Mouse (Mus musculus) c-Kit-positive CD71-negative TER-119-negative erythroid progenitor cells, embryonic 14.5 days (primary cell): ENCODE data around the gene Pou6f2.

Experiments used
- DNase-seq: peaks from one replicate; pipeline ENCODE4 v3.0.0-alpha.2; 2013; ENCODE audit warnings: low read depth

Gene Pou6f2

DNA sequence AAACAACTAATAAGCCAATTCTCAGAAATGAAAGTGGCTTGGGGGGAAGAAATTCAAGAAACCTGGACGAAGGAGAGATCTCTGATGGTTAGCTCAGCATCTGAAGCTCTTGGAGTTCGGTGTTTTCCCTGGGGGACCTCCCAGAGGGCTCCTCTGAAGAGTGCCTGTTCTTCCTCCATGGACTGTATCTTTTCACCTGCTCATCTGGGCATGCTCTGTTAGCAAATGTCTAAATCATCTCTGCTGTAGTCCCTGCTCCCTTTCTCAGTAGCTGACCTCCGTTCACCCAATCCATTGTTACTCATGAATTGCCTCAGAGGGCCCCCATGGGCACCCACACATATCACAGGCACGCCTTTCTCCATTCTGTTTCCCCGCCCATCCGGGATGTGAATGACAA, at the start of gene Pou6f2:
Pou6f2 (minus strand) TSS at position 101 of the 400 bp plus-strand sequence.
- no peak for DNase-seq

DNA sequence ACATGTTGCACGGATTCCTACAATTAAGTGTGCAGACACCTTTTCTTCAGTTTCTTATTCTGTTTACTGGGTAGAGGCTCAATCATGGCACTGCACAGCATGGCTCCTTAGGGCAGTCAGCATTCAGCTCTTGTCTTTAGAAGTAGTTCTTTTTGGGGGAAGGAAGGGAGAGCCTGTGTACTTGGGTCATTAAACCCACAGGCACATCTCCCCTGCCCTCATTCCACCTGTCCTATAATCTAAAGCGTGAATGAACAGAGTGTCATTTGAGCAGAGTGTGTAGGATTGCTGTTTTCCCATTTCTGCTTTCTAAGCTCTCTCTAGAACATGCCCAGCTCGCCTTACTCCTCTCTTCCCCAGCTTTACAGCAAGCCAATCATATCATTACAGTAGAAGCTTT, 42.4 kb upstream of the Pou6f2 start:
- DNase-seq = no peak

DNA sequence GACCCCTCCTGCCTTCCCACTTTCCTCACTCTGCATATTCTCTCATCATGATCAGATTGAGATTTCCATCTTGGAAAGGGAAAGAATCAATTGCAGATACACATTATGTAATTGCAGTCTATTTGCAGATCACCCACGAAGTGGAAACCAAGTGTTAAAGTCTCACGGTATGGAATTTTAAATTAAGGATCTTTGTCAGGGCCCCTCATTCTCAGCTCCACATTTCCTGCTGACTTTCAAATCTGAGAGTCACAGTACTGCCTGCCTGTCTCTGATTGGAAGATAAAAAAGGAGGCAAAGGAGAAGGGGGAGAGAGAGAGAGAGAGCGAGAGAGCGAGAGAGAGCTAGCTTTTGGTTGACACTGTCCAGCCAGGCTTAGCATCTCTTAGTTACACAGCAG, 9.8 kb downstream of the Pou6f2 start:
- no peak for DNase-seq

DNA sequence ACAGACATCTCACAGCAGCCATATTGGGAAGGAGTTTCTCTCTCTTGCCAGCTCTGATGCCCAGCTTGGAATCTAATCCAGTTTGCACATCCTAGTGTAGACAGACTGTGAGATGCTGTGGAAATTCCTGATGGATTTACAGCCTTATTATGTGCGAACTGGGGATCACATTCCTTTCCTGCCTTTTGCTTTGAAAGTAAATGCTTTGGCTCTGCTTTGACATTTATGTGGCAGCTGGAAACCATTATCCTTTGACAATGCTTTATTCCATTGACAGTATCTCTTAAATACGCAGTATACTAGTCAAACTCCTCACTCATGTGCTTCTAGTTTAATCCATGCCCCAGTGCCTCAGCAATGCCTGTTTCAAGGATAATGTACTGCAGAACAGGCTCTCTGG, 34.1 kb downstream of the Pou6f2 start:
- no peak for DNase-seq

DNA sequence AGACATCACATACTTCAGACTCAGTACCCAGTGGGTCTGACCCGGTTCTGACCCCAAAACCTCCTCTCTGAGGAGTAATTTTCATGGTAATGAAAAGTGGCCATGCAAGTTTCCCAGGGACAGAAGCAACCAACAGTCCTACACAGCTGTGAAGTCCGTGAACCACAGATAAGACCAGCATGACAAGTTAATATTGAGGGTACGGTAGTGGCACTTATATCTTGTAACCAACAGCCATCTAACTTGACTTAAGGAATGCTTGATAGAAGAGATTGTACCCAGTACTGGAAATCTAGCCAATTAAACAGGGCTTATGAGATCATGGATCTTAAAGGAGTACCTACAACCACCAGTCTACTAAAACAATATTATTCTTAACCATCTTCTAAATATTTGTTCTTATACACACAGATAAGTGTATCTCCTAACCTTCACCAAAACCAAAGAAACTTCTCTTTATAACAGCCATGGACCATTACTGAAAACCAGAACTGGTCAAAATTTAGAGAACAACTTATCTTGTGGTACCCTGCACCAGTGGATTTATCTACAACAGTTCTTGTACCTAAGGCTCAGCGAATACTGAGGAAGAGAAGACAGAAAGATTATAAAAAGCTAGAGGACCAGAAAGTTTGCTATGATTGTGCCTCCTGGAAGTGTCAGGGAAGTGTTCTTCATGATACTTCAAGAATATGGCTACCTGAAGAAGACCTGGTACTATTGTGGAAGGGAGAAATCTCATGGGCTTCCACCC, 52.7 kb downstream of the Pou6f2 start:
- no peak for DNase-seq

DNA sequence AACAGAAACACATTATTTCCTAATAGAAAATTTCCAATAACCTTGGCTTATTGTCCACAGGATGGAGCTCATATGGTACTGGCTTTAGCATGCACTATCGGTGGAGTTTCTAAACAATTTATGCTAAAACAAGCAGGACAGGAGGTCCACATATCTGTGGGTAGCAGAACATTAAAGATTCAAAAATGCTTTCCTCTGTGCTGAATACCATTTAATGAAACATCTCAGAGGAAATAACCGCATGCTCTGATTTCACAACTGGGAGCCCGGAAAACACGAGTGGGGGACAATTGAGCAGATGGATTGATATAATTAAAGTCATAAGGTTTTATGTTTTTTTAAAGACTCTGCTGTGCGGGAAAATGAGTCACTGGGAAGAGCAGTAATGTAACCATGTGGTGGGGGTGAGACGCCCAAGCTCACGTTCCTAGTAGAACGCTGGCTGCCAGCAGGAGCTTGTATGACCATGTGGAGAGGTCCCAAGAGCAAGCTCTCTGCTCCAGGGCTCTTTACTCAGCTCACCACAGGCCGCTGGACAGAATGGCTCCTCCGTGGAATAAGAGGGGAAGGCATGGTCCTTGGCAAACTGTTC, 58.5 kb downstream of the Pou6f2 start:
- DNase-seq = no peak

DNA sequence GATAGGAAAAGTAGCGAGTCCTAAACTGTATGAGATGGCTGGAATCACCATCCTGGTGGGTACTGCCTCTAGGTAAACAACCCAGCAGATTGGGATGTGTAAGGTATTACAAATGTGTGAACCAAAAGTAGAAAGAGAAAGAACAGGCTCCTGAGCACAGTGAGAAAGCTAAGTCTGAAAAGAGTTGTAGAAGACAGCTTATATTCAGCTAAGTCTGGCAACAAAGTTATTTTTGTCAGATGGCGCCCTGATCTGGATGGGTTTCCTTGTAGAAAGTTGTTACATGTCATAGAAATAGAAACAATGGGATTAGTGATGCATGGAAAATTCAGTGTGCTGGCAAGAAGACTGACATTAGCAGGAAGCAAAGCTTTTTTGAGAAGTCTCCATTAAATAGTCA, 59.5 kb downstream of the Pou6f2 start:
- no peak for DNase-seq

DNA sequence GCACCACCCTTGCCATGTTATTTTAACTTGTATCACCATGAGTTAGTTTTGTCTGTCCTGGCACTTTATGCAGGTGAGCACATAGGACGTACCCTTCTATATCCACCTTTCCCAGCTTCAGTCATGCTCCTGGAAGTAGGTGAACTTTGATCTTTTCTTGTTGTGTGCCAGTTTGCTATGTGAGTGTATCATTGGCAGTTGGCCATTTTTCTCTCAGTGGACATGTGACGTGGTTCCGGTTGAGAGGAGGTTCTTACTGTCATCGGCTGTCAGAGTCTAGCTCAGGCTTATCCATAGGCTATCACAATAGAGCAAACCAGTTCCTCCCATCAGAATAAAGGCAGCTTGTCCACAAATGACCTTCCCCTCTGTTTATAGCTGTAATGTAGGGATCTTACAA, 63.5 kb downstream of the Pou6f2 start:
- no peak for DNase-seq

DNA sequence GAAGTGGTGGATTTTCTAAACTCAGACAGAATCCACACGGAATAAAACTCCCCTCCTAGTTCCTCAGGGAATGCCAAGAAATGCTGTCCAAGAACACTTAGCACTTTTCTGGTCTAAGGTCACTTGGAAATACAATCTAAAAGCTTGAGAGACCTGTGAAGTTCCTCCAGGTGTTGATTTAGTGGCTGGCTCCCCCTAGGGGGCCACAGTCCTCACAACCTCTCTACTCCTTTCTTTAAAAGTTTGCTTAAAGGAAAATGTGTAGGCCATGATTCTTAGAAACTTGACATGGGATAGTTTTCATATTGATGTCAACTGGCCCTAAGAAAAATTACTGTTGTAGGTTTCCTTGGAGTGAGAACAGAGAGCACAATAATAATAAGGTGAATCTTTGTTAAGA, 64.9 kb downstream of the Pou6f2 start:
- DNase-seq = no peak

DNA sequence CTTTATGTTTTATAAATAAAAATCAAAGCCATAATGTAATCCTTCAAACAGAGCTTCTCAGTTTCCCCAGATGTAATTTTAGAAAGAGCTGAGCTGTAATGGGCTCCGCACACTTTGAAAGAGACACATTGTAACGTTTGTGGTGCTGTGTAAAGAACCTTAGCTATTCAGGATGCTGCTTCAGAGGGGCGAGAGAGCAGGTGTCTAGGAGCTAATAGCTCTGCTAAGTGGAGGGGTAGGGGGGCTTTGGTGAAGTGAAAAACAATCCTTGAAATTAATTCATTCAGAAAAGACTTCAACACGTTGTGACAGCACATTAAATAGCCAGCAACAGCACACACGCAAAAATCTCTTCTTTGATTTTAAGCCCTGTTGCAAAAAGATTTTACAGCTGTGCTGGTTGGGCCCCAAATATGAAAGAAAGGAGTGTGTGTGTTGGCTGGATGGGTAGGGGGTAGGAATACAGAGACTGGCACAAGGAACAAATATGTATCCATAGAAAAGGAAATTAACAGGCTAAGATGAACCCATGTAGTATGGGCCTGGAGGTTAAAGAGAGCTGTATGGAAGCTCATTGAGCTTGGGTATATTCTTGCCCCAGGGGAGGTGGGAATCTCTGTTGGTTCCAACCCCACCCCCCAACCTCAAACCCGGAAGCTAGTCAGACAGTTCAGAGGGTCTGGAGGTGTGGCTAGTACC, 73.4 kb downstream of the Pou6f2 start:
- DNase-seq = no peak

DNA sequence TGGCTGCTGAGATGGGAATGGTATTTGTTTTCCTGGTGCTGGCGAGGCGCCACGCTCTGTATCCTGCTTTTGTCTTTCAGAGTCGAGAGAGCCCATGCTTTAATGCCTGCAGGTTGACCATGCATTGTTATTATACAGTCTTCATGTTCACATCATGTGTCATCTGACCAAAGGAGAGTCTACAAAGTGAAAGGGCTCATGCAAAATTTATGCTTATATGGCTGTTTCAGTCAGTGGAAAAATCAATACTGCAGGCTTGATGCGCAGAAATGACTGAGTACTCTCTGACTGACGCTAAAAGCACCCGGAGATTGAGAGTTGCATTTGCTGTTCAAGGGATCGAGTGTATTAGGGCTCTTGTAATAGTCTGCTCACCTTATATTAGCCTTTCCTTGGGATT, 74.1 kb downstream of the Pou6f2 start:
- DNase-seq = no peak

DNA sequence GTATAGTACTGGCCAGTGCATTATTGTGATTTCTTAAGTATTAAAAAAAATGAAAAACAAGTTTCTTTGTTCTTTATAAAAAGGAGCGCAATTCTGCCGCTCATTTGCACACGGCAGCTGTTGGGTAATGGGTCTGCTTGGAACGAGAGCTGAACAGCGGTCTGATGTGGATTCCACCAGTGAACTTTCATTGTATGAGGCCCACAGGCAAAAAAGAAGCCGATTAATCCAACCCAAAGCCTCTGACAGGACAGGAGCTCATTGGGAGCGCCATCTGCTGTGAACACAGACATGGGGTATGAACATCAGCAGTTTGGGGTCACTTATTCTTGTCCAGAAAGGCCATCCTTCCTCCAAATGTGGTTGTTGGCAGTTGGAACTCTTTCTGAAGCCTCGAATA, 84.9 kb downstream of the Pou6f2 start:
- no peak for DNase-seq

DNA sequence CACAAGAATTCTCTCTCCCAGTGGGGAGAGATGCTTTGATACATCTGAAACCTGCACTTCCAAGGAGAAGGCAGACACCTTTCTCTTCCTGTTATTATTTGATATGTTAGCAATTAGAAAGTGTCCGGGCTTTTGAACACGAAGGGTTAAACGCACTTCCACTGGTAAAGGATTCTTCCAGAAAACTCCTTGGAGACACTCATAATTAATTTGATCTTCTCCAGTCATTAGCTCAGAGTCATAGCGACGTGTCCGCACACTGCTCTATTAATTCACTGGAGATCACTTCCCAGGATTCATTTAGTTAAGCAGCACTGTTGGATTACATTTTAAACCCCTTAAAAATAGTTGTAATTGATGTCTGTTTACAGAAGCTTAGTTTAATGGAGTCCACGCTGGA, 88.5 kb downstream of the Pou6f2 start:
- no peak for DNase-seq

DNA sequence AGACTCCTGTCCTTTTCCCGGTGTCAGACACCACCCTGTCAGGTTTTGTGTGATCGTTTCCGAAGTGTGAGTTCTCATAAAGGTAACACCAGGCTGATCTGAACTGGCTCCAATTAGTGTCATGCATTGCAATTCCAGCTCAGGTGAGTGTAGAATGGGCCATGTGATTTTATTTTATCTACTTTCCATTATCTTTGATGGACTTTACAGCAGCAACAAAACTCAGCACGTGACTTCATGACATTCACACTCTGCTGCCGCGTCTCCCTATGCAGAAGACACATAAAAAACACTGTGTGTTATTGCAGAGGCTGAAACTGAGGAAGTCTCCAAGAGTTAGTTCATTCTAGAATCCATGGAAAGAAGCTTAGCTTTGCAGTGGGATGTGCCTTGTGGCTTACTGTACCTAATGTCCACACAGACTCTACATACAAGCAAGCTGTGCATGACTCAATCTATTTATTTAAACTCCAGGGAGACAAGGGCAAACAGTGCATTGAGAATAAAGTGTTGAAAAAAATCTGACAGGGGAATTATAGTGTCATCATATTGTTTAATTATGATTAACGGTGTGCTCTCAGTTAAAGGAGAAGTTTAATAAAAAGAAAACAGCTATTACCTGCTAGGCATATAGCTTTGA, 90.9 kb downstream of the Pou6f2 start:
- no peak for DNase-seq

DNA sequence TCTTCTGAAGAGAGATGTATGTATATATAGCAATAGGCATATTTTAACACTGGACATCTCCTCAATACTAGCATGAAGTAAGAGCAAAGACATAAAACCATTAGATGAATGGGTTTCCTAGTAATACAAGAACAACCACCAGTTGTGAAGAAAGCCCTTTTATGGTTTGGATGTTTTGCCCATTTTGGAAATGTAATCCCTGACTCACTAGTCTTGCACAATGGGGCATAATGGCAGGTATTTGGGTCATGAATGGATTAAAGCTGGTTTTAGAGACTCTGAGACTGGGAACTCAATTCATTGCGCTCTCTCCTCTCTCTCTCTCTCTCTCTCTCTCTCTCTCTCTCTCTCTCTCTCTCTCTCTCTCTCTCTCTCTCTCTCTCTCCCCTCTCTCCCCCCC, 97.5 kb downstream of the Pou6f2 start:
- DNase-seq = no peak

DNA sequence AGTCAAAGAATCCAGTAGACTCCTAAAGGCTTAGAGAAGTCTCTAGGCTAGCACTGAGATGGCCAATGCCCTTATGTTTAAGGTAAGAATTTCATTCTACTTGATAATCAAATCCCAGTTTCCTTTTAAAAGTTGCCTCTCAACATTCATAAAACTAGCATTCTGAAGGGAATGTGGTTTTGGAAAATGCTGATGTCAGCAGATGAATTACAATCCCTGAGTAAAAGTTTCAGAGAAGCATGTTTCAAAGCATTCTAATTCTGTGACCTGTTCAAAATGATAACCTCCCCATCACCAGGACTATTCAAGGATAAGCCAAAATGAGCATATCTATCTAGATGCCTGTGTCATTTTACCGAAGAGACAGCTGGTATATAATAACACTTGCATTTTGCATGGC, 104.0 kb downstream of the Pou6f2 start:
- no peak for DNase-seq

DNA sequence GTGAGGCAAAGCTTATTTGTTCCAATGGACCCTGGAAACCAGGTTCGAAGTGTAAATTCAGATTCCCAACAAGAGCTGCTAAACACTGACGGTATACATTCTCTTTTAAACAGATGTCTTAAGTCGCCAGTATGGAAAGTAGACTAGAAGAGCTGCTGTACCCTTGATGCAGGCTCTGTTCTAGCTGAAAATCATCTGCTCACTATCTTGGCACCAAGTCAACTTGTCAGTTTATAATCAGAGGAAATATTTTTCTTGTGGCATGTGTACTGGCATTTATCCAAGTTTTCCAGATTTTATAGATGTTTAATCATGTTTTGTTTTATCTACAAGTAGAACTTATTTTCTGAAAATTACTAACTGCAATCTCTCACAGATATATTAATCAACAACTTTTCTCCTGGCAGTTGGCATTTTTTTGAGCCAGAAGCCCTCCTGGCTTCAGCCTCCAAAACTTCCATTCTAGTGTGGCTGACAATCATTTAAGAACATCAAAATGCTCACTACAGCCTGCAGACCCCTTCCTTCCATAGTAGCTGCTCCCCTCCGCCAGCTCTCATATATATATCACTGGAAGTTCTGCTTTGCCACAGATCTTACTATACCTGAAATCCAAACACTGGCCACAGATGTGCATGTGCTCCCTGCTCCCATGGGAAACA, 107.1 kb downstream of the Pou6f2 start:
- DNase-seq = no peak

DNA sequence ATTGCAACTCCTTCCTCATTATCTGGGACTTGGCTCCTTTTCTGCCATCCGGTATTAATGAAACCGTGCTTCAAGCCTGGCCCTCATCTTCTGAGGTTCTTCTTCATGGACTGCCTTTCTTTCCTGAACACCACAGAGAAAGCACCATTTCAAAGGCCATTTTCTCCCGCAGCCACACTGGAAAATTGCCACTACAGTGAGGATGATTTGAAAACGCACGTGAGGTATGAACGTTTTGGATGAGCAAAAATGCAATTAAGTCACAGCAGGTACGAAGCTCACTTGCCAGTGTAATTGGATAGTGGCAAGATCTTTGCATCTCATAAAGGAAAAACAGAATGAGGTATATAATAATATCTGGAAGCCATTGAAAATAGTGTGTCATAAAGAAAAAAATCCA, 110.0 kb downstream of the Pou6f2 start:
- DNase-seq = no peak

DNA sequence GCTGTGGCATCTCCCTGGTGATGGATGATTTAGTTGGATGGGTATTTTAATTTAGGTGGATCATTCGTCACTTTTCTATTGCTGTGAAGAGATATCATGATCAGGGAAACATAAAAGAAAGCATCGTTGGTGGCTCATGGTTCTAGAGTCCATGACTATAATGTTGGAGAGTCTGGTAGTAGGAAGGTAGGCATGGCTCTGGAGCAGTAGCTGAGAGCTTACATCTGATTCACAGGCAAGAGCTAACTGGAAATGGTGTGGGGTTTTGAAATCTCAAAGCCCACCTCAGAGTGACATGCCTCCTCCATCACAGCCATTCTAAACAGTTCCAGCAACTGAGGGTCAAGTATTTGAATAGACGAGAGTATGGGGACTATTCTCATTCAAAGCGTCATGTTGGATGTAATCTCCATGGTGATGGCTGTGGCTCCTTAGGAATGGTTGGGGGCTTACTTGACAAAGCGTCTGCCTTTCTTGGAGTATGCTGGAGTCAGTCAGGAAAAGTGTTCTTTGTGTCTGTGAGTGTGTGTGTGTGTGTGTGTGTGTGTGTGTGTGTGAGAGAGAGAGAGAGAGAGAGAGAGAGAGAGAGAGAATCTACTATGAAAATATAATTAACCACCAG, 115.0 kb downstream of the Pou6f2 start:
- no peak for DNase-seq

DNA sequence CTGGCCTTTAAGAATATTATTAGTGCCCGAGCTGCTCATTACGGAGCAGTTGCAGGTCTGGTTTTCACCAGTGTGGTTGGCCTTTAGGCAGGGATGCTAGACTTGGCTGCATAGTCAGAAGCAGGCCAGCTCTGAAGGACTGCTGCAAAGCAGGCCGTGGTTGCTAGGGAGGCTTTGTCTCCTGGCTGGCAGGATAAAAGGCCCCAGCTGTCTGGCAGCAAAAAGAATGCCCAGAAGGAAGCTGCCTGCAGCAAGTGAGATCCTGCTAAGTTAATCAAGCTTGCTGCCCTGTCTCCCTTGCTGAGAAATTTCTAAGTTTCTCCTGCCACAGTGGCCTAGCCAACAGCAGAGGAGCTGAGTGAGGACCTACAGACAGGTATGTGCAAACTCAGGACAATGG, 116.4 kb downstream of the Pou6f2 start:
- no peak for DNase-seq

DNA sequence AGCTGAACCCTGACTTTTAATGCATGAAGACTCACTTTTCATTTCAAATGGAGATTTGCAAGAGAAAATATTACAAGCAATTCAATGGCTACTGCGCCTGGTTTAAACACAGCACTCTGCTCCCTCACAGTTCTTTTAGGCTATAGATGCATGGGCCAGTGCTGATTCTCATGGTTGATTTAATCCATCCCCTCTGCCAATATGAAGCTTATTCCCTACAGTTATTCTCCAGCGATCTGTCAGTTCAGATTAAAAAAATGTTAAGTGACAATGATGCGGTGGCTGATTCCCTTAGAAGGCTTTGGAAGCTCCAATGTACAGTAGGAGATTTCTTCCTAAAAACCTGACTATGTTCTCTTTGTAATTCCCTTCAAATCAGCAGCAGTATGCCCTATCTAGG, 144.4 kb downstream of the Pou6f2 start:
- DNase-seq = no peak
